30 mouse cellular contexts compared by ENCODE assay signal in genomic region chr4:129561184-129561583, GRCm38 (mm10). TPM values are rescaled to one million over a fixed set of nuclear protein-coding genes. Genes with fewer than 3 reads are reported as not detected.
"Had no signal": no experiment of that assay in that cellular context is flagged by ENCODE, and none has a peak within 500 bp of the region (broad histone marks: within the 10 kb centered on the region; RNA-seq: fewer than 3 reads in every experiment).

No protein-coding gene starts in this region.

- H3K27ac ChIP-seq: embryonic facial prominence, embryonic 10.5 days; embryonic facial prominence, embryonic 12.5 days; embryonic facial prominence, embryonic 13.5 days; embryonic facial prominence, embryonic 15.5 days; forebrain, embryonic 10.5 days; forebrain, embryonic 12.5 days; forebrain, embryonic 13.5 days; forebrain, embryonic 15.5 days; gastrocnemius, adult 2 months; heart, adult 2 months had no signal

- H3K9me3 ChIP-seq: embryonic facial prominence, embryonic 10.5 days; embryonic facial prominence, embryonic 12.5 days; embryonic facial prominence, embryonic 13.5 days; embryonic facial prominence, embryonic 15.5 days; forebrain, embryonic 10.5 days; forebrain, embryonic 12.5 days; forebrain, embryonic 13.5 days; forebrain, embryonic 15.5 days had no signal

- DNase-seq: cerebellum, adult 9-10 months; cerebellum, adult 9-11 months; cerebellum, postnatal 10 days; cerebellum, postnatal 14 days; cerebellum, postnatal 25 days; cerebellum, postnatal 36 days; embryo, embryonic 11 days; forebrain, postnatal 0 days; gastrocnemius, adult 2 months; gastrocnemius, postnatal 10 days; gastrocnemius, postnatal 14 days; gastrocnemius, postnatal 25 days; gastrocnemius, postnatal 36 days; heart, adult 11 months; heart, adult 18-20 months; heart, adult 2 months had no signal

- H3K27me3 ChIP-seq: embryonic facial prominence, embryonic 12.5 days; embryonic facial prominence, embryonic 13.5 days; embryonic facial prominence, embryonic 15.5 days; forebrain, embryonic 13.5 days; forebrain, embryonic 15.5 days had no signal

- H3K36me3 ChIP-seq: embryonic facial prominence, embryonic 10.5 days; embryonic facial prominence, embryonic 12.5 days; embryonic facial prominence, embryonic 13.5 days; embryonic facial prominence, embryonic 15.5 days; forebrain, embryonic 10.5 days; forebrain, embryonic 12.5 days; forebrain, embryonic 15.5 days had no signal

- H3K4me3 ChIP-seq: embryonic facial prominence, embryonic 10.5 days; embryonic facial prominence, embryonic 12.5 days; embryonic facial prominence, embryonic 13.5 days; embryonic facial prominence, embryonic 15.5 days; erythroblast, embryonic 14.5 days; forebrain, embryonic 10.5 days; forebrain, embryonic 12.5 days; forebrain, embryonic 13.5 days; forebrain, embryonic 15.5 days; gastrocnemius, adult 2 months; heart, adult 2 months had no signal

- H3K4me1 ChIP-seq: embryonic facial prominence, embryonic 12.5 days had no signal

- H3K9ac ChIP-seq: embryonic facial prominence, embryonic 12.5 days; embryonic facial prominence, embryonic 13.5 days; embryonic facial prominence, embryonic 15.5 days; forebrain, embryonic 12.5 days; forebrain, embryonic 13.5 days; forebrain, embryonic 15.5 days; forebrain, postnatal 0 days had no signal

RNA-seq across cellular contexts. Expression of gene Lck, which starts 12.3 kb away (rescaled TPM):
- total RNA-seq: gastrocnemius, adult 18-20 months; gastrocnemius, adult 2 months; gastrocnemius, adult 8-10 months had no signal

RNA-seq across cellular contexts. Expression of gene Fam167b, which starts 17.2 kb away (rescaled TPM):
- total RNA-seq: common myeloid progenitor, adult 5-6 weeks; forebrain, postnatal 0 days; gastrocnemius, adult 18-20 months; gastrocnemius, adult 2 months; gastrocnemius, adult 8-10 months; gastrocnemius, postnatal 36 days; granulocyte monocyte progenitor cell, adult 5-6 weeks had no signal
- polyA plus RNA-seq: erythroblast, embryonic 14.5 days; forebrain, embryonic 14.5 days; forebrain, postnatal 0 days had no signal
